Comparison of ENCODE assay signal across 10 mouse cellular contexts in the genomic region with DNA sequence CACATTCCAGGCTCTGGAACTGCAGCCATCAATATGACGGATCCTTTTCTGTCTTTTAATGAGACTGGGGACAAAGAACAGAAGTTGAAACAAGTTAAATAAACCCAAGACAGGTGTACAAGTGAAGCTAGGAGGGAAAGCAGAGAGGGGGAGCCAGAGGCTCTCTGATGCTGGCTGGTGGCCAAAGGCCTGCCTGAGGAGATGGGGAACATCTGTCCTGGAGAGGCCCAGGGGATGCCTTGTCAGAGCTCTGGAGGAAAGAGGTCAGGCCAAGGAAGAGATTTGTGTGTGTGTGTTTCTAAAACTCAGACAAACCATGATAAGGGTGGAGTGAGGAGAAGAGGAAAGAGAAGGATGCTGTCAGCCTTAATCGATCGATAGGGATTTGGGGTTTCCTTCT. TPM values are rescaled to one million over a fixed set of nuclear protein-coding genes. Genes with fewer than 3 reads are reported as not detected.
DNase-seq lines count a peak whose midpoint lies in the region; ATAC-seq and TF ChIP-seq lines count a peak whose summit lies in the region.
"Had no signal": no experiment of that assay in that cellular context is flagged by ENCODE, and none has a peak within 500 bp of the region (broad histone marks: within the 10 kb centered on the region; RNA-seq: fewer than 3 reads in every experiment).

No protein-coding gene starts in this region.

- no peak overlapping the region for H3K4me2 ChIP-seq in kidney, postnatal 0 days (ENCODE audit: low read length)

- no peak overlapping the region for H3K9ac ChIP-seq in kidney, postnatal 0 days (ENCODE audit: low read depth, low read length)

- H3K4me1 ChIP-seq in kidney, adult 2 months (ENCODE audit: control insufficient read depth, insufficient read depth, low read length), result peaks cover 26% of the 10 kb centered on the region
- H3K4me1 ChIP-seq in kidney, postnatal 0 days (replicated peaks; ENCODE audit: insufficient read depth, low read length), result no peaks in the 10 kb centered on the region

- ATAC-seq in kidney, postnatal 0 days (replicated peaks; ENCODE audit: low FRiP score, low read depth), result peak; percentile 40; the same call in 1 of the 2 replicates

- H3K27me3 ChIP-seq in kidney, adult 2 months (replicated peaks; ENCODE audit: control insufficient read depth, insufficient read depth, low read length), result no peaks in the 10 kb centered on the region
- H3K27me3 ChIP-seq in kidney, postnatal 0 days (ENCODE audit: insufficient read depth, low read length), result no peaks in the 10 kb centered on the region

- DNase-seq in kidney, adult 2 months, result peak; percentile 53
- no peak for DNase-seq in kidney, adult 9 months
- DNase-seq in 3T3-L1 (ENCODE audit: low read depth, low spot score), result peak; percentile 57
- DNase-seq in heart, adult 9 months (ENCODE audit: low spot score in 2 of 2), result peak; percentile 46 to 49
- peak; percentile 67 for DNase-seq in kidney, postnatal 0 days (ENCODE audit: low spot score)
- DNase-seq in c-Kit-positive CD71-positive TER-119-positive erythroid progenitor cells, embryonic 14.5 days (ENCODE audit: low spot score), result no peak
- DNase-seq in right cerebral cortex, postnatal 4 days, result no peak
- no peak for DNase-seq in left cerebral cortex, postnatal 14 days (ENCODE audit: low spot score in 2 of 2)
- DNase-seq: cerebellum, adult 9-10 months had no signal

- 55% methylated on average over 3 of the region's 3 CpGs for WGBS in kidney, adult 2 months
- 48% methylated on average over 3 of the region's 3 CpGs for WGBS in kidney, postnatal 0 days

- no peak overlapping the region for H3K27ac ChIP-seq in kidney, adult 2 months (ENCODE audit: insufficient read depth, low read depth, low read length)
- H3K27ac ChIP-seq in kidney, postnatal 0 days, result no peak overlapping the region

- H3K9me3 ChIP-seq in kidney, postnatal 0 days (replicated peaks; ENCODE audit: low read length), result no peaks in the 10 kb centered on the region

- H3K4me3 ChIP-seq in kidney, adult 2 months (ENCODE audit: insufficient read depth, low read depth, low read length), result no peak overlapping the region
- H3K4me3 ChIP-seq in kidney, postnatal 0 days (replicated peaks; ENCODE audit: low read depth, low read length), result no peak overlapping the region
- H3K4me3 ChIP-seq: myocyte had no signal

- intact Hi-C loops in left cerebral cortex, postnatal 14 days (cut with DNase I), result no loop called here

- TF ChIP-seq CTCF in kidney, adult 2 months (conservative IDR thresholded peaks at IDR 0.05; ENCODE audit: insufficient read depth, insufficient read length, low read depth, low read length), result no peak
- TF ChIP-seq CTCF in kidney, postnatal 0 days (IDR thresholded peaks at IDR 0.05; ENCODE audit: low read depth), result peak; percentile 19; the same call in 1 of the 2 replicates

- H3K36me3 ChIP-seq in kidney, adult 2 months (ENCODE audit: control insufficient read depth, insufficient read depth, low read length), result no peaks in the 10 kb centered on the region; the same call in 1 of the 2 replicates
- peaks cover 31% of the 10 kb centered on the region; the same call in 1 of the 2 replicates for H3K36me3 ChIP-seq in kidney, postnatal 0 days (ENCODE audit: insufficient read depth, low read length)

- TF ChIP-seq POLR2A in kidney, adult 2 months (IDR thresholded peaks at IDR 0.05; ENCODE audit: low read depth, low read length), result no peak

RNA-seq across cellular contexts. Expression of gene Cnbd2, which starts 14.4 kb away (rescaled TPM):
- 2.5 and 2.8 TPM in 2 replicates for polyA plus RNA-seq in kidney, adult 2 months (2012; rRNA removed)
- polyA plus RNA-seq in kidney, postnatal 0 days (2015; fragmentation: Nextera tagmentation; extraction: Ambion mirVana), result 14.7 and 16.2 TPM in 2 replicates
- total RNA-seq in left cerebral cortex, postnatal 14 days (2021), result 1 to 10 TPM; 3.3 to 5.5 TPM

RNA-seq across cellular contexts. Expression of gene Scand1, which starts 14.9 kb away (rescaled TPM):
- polyA plus RNA-seq in kidney, adult 2 months (2012; rRNA removed), result 154 and 230 TPM in 2 replicates
- 140 and 181 TPM in 2 replicates for polyA plus RNA-seq in kidney, postnatal 0 days (2015; fragmentation: Nextera tagmentation; extraction: Ambion mirVana)
- 100 to 1,000 TPM in 1 of 2 experiments, 10 to 100 TPM in 1; 87.8 to 113 TPM for total RNA-seq in left cerebral cortex, postnatal 14 days (2021)

Comparison
In these comparisons a context has a peak if more than half of its experiments do, and no peak if none do; other contexts are left out.
1. DNase-seq: peak in kidney, adult 2 months (single experiment), 3T3-L1 (single experiment), heart, adult 9 months (2 of 2) and kidney, postnatal 0 days (single experiment); none in kidney, adult 9 months (single experiment), c-Kit-positive CD71-positive TER-119-positive erythroid progenitor cells, embryonic 14.5 days (single experiment), right cerebral cortex, postnatal 4 days (single experiment) and left cerebral cortex, postnatal 14 days (0 of 2).